Mouse (Mus musculus): ENCODE measurements at regions not wholly inside any gene's neighbourhood (a gene's known extent, or its start where the extent isn't known, plus 50 kb on each side); places are given as distances from the start of the nearest gene placed in this dataset.
A peak's percentile ranks its signal among the peaks of the same experiment; 100 is the strongest.

DNA sequence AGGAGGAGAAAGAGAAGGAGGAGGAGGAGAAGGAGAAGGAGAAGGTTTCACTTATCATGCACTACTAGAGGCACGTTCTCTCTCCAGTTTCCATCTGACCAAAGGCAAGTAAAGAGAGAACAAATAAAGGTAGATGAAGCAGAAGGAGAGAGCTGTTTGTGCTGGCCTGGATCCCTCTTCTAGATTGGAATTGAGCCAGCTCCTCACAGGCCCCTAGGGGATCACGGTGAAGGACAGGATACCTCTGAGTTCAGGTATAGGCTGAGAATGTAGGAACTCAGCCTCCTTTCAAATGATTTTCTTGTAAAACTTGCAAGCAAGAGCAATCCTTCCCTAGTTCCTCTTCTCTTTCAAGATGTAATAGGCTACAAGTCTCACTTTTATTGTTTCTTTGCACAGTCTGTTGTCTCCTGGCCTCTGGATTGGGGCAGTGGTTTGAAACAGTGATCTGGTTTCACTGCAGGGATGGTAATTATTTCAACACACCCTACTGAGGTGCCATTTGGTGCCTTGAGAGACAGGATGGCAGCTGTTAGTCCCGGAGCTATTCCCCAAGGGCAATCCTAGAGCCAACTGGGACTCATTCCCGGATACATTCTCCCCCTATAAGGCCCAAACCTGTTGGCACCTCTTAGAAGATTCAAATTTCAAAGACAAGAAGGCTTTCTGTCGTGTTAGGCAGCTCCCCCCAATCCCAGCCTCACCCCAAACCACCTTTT lies 134.8 kb downstream of the Gm9817 start:
- no peak for DNase-seq (ENCODE audit: low spot score)

DNA sequence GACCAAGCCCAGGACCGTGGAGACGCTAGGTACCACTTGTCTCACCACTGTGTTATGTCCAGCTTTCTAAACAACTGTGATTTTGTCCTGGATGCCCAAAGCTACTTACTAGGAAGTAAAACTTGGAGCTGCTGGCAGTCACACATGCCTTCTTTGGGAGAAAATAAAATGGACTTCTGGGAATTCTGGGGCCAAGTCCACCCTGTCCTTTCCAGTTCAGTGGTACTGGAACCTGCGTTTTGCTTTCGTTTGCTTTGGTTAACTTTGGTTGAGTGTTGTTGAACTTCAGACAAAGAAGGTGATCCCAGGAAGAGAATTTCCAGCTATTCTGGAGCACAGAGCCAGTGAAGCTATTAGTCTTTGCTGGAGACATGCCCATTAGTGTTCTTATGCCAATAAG lies 139.8 kb downstream of the Gm9817 start:
- no peak for DNase-seq (ENCODE audit: low spot score)

DNA sequence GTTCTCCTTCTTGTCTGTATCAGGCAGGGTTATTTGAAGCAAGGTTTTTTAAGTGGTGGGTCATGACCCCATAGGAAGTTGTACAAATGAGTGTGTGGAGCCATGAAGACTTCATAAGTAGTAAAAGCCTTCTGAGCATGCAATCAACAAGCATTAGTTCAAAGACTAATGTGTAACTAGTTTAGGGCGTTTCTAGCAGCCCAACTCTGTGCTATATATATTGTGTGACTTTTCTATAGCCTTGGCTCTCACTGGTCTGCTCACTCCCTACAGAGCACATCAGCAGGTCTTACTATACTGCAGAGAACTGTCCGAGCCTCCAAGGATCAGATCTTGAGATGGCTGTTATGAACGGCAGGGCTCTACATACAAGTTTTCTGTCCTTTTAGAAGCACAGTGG lies 141.2 kb downstream of the Gm9817 start:
- no peak for DNase-seq (ENCODE audit: low spot score)

DNA sequence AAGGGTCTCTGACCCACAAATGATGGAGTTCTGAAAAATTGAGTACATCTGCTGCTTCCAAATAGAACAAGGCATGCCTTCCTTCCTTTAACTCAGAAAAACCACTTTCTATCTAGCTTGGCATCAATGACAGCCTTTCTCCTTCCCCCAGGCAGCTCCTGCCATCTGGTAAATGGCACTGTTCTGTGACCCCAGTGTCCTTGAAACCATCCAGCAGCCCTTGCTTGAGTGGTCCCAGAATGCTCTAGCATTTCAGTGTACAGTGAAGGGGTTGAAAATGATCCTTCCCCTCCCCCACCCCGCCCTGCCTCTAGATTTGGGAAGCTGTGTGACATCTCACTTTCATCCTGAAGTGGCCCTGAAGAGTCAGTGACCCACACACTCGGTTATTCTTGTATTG lies 152.3 kb downstream of the Gm9817 start:
- no peak for DNase-seq (ENCODE audit: low spot score)

DNA sequence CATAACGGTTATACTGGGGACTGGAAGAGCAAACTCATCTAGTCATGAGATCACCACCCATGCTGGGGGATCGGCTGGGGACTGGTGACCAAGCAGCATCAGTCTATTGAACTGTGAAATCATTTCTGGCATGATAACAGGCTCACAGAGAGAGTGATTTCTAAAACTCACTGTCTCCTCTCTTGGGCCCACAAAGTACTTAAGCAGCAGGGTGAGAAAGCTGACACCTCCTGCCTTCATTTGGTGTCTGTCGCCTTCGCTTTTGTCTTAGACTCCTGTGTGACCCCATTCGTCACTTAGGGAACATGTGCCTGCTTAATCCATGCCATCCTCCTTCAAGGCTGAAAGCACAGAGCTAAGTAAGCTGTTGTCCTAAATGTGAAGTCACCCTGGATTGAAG lies 154.3 kb upstream of the Mylip start:
- no peak for DNase-seq (ENCODE audit: low spot score)

DNA sequence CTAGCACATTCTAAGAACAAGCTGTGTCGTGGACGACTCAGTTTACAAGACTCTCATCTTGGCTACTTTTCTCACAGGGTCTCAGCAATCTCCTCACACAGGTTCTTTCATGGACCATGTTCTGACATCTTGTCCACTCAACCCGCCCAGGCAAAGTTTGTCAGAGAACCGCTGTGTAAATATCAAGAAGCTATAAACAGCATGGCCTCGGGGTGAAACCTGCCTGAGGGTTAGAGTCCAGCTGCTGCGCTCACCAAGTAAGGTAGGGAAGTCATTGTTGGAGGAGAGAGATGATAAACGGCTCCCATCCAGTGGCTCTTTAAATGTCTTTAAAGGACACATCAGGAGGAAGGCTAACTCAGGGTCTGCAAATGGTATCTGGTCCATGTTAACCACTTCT lies 151.3 kb upstream of the Mylip start:
- no peak for DNase-seq (ENCODE audit: low spot score)

DNA sequence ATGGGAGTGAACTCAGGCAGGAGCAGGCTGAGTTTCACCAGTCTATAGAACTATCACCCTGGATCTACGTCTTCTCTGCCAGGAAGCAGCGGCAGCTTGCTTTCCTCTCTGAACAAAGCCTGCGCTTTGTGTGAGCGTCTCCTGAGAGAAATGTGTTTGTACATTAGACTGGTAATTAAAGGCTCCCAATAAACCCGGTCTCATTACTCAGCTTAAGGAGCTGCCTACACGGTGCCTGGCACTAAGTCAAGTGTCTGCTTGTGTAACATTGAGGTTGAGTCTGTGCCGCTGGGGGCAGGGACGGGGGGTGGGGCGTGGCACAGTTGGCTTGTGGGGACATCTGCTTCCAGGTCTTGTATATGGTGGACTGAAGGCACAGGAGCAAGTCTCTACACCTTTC lies 150.4 kb upstream of the Mylip start:
- DNase-seq (ENCODE audit: low spot score), result no peak

DNA sequence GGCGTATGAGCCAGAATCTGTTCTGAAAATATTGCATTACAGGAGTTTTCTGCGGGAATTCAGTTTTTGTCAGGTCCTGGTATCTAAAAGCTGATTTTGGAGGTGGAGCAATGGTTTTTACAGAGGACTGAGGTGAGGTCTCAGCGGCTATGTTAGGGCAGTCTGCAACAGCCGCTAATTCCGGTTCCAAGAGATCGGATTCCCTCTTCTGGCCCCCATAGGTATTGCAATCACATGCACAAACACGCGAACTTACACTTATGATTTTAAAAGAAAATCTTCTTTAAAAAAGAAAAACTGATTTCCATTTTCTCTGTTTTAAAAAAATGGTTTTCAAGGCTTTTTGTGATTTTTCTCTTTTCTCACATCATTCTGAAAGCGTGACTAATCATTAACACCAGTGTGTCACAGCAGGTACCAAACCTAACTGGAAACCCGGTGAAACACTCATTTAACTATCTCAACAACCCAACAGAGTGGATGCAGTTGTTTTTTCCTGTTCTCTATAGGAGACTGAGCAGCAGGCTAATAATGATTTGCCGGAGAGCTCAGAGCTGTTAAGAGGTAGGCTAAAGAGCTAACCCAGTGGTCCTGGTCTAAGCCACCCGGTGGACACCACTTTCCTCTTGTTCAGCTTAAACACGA lies 149.4 kb upstream of the Mylip start:
- no peak for DNase-seq (ENCODE audit: low spot score)

DNA sequence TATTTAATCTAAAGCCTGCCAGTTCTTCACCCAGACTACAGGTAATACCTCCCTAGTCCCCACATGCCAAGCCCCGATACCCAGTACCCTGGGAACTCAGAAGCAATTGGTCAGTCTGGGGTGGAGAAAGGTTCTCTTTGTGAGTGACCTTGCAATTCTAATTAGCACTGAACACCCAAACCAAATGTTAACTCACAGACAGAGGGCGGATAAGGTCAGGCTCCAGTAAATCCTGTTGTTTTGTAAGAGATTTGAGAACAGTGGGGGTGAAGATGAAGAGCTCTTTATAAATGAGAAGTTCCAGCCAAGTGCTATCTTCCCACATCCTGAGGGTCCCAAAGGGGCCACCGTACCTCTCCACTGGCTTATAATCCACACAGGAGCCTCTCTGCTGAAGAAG lies 147.3 kb upstream of the Mylip start:
- DNase-seq (ENCODE audit: low spot score), result no peak

DNA sequence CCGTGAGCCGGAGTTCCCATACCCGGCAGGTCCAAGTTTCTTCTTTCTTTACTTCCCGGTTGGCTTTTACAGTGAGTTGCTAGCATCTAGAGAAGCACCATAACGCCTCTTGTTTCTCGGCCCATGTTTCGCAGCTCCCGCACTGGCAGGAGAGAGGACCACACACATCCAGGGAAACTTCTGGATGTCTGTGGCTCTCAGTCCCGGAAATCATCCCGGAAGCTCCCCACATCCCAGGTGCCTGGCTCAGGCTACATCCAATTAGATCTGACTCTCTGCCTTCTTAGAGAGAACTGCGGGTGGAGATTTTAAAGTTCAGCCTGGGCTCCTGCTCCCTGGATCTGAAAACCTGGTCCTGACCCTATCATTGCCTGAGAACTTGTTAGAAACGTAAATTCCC lies 146.8 kb upstream of the Mylip start:
- DNase-seq (ENCODE audit: low spot score), result no peak

DNA sequence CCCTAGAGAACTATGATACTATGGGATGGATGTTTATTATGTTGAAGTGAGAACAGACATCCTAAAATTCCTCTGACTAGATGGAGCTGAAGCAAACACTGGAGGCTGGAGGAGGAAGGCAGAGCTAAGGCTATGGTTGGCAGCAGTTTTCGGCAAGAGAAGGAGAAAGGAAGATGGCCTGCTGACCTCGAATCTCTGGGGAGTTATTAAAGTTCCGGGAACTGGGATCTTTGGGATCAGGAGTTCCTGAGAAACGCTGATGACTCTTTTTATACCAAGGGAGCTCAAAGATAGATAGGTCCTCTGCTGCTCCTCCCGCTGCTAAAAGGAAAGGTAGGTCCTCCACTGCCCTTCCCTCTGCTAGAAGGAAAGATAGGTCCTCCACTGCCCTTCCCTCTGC lies 143.9 kb upstream of the Mylip start:
- DNase-seq (ENCODE audit: low spot score), result no peak

DNA sequence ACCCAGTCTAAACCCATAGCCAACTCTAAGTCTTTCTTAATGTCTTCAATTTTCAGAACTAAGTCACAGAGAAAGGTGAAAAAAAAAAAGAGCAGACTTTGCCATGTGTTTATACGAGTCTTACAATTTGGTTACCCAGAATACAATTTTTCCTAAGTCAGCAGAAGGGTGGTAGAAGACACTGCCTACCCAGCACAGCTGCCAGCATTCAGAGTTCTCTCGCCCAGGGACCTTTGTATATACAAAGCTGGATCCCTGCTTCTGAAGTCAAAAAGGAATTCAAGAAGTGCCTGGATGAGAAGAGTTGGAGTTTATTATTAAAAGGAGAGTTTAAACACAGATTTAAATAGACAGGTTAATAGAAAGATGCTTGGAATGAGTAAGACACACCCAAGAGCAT lies 143.2 kb upstream of the Mylip start:
- DNase-seq (ENCODE audit: low spot score), result no peak

DNA sequence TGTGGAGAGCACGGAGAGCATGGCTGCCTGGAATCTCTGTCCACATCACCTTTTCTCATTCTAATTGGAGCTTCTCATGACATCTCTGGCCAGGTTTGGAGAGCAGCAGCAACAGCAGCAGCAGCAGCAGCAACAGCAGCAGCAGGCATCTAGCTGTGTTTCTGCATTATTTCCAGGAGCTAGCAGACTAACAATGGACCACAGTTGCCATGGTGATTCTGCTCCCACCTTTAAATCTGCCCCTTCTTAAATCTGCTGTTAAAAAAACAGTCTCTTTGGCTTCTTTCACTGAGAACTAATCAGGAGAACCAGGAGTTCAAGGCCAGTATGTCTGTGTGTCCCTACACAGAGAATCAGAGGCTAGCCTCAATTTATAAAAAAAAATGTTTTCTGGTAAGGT lies 139.5 kb upstream of the Mylip start:
- no peak for DNase-seq (ENCODE audit: low spot score)

DNA sequence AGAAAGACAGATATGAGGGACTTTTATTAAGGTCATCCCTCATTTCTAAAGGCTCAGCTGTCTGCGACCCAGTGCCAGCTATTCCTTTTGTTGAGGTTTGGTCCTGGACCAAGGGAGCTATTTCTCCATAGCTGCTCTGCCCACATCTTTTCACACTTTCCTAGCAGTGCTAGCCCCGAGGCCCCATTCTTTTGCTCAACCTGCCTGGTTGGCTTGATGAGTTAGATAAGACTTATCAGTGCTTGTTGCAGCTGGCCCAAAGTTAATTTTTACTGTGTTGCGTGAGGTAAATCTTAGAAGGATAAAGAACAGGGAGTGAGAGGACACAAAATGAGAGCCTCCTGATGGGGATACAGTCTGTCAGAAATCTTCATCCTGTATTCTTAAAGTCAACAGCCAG lies 138.5 kb upstream of the Mylip start:
- no peak for DNase-seq (ENCODE audit: low spot score)

DNA sequence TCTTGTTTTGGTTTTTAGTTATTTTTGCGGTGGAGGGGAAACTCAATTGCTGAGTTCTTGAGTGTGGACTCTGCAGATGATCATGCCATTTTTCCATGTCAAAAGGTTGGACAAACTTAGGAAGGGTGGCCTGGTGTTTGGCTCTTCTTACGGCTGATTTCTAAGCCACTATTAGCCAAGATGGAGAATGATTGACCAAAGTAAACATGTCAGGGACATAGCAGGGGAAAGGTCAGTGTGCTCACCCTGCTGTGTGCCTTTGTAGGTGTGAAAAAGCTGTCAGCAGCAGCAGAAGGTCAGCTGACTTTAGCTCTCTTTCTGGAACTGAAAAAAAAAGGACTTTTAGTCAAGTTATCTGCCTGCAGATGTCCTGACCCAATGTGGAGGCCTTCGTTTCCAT lies 137.4 kb upstream of the Mylip start:
- DNase-seq (ENCODE audit: low spot score), result no peak

DNA sequence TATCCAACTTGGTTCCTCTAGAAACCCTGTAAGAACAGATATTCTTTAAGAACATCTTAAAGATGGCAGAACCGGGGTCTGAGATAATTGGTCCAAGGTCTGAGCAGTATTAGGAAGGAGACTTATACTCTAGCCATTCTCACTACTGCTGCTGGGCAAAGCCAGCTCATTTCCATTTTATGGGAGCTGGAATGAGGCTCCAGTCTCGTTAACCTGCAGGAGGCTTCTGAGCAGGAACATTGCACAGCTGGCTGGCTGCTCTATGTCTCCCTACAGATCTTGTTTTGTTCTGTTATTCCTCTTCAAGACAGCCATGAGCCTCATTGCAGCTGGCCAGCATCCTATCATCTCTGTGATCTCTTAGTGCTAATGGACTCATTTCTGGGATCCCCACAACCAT lies 136.3 kb upstream of the Mylip start:
- DNase-seq (ENCODE audit: low spot score), result no peak

DNA sequence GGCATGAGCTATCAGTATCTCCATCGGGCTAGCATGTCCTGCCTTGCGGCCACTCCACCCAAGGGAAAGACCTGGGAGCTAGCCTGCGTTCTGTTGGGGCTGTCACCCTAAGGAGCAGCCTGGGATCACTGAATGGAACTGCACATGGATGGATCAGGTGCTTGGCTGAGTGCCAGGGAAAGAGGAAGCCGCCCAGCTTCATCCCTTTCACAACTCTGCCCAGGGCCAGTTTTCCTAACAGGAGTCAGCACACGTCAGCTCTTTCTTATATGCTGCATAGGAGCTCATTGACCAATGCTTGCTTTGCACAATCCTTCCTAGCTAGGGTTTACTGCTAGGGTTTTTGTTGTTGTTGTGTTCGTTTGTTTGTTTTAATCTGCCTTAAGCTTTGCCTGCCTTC lies 134.3 kb upstream of the Mylip start:
- DNase-seq (ENCODE audit: low spot score), result no peak

DNA sequence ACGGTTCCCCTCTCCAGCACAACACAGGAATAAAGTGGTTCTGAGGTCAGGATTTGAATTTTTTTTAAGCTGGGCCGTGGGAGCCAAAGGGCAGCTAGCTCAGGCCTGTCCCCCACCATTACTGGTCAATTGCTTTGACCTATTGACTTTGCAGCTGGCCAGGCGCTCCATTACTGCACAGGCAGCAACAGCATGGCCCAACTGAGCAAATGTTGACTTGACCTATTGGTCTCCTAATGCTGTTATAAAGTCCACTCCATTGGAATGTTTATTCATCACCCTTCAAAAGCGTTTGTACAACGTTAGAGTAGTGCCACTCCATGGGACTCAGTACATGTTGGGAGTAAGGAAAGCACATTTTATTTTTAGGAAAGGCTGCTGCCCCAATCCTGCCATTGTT lies 127.5 kb upstream of the Mylip start:
- peak; percentile 79 for DNase-seq (ENCODE audit: low spot score)

DNA sequence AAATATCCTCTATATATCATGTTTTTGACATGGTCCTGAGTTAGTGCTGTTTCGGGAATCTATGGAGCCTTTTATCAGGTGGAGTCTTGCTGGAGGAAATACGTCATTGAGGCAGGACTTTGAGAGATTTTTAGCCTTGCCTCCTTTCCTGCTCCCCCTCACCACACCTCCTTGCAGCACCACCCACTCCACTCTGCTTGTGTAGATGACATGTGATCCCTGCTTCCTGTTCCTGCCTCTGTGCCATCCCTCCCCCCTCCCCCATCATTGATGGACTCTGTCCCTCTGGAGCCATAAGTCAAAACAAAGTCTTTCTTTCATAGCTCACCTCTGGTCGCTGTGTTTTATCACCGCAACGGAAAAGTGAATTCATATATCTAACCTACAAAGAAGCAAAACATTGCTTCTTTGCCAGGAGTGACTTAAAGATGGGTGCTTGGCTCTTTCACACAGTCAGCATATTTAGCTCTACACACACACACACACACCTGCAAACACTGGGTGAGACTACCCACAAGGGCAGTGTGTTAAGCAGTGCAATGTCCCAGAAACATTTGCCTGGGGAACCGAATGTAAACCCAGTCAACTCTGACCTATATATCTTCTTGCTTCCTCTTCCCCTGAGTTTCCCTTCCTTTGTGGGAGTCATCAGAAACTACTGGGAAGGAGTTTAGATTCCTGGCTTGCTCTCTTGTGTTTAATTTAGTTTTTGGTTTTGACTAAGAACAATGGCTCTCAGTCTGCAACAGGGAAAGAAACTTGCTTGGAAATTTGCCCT lies 123.1 kb upstream of the Mylip start:
- no peak for DNase-seq (ENCODE audit: low spot score)

DNA sequence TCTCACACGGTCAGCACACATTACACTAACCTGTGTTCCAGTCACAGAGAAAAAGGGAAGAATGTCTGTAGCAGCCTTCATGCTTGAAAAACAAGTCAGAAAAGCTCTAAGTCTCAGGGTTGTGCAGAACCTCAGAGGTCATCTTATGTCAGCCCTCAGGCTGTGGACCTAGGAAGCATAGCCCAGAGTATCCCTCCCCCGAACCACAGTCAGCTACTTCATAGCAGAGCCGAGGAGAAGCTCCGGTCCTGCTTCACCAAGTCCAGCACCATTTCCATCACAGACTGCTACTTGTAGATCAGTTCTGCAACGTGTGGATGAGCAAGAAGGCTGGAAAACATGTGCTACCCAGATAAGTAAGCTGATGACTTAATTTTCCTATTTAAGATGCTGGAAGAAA lies 122.1 kb upstream of the Mylip start:
- DNase-seq (ENCODE audit: low spot score), result no peak

DNA sequence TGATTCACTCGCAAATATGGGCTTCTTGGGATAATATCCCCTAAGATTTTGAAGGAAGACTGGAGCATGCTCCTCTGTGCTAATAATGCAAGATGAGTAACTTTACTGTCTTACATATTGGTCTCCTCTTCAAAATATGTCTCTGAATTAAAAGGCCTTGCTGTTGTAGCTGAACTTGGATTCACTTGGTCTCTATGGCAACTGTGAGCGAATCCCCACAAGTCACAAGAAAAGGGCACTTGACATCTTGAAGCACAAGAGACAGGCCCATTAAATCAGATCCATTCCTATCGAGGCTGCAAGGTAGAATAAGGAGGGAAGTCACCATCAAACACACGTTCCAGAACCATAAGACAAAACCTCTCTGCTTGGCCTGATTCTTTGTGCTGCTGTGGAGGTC lies 121.6 kb upstream of the Mylip start:
- no peak for DNase-seq (ENCODE audit: low spot score)

DNA sequence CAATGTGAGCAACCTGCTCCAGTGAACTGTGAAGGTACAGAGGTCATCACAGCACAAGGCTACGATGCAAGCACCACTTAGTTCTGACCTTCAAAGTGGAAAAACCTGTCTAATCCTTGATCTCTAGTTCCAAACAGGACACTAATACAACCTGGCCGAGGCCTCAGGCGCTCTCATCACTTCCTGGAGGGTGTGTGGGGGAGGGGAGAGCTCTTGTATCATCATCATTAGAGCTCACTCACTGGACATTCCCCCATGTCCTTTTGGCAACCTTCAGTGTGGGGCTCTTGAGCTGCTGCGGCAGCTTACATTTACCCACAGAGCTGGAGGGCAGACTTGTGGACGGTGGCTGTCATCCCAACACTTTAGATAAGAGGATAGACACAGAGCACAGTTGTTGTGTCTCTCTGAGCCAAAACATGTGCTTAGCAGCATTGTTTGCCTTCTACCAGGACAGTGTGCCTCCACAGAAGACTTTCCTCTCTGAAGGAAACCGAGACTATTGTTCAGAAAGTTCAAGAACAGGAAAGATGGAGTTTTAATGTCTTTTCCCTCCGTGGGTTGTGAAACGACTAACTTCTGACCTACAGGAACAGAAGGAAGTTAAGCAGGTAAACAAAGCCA lies 115.2 kb upstream of the Mylip start:
- DNase-seq (ENCODE audit: low spot score), result no peak

DNA sequence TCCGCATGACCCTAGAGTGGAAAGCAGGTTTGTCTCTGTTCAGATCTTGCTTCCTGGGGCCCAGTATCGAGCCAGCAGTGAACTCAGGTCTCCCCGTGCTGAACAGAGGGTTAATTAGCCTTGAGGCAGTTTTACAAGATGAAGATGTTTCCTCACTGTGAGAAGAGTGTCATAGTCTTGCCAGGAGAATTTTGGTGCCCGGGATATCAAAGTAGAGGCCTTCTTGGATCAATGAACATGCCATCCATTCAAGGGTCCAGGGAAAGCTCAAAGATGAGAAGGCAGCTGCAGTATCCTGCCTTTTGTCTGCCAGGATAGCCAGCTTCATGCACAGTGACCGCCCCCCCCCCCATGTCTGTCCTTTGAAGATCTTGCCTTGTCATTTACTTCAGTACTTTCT lies 114.2 kb upstream of the Mylip start:
- no peak for DNase-seq (ENCODE audit: low spot score)

All from embryo, embryonic 10.5 days (tissue).